16 mouse cellular contexts compared by ENCODE assay signal in the genomic region with DNA sequence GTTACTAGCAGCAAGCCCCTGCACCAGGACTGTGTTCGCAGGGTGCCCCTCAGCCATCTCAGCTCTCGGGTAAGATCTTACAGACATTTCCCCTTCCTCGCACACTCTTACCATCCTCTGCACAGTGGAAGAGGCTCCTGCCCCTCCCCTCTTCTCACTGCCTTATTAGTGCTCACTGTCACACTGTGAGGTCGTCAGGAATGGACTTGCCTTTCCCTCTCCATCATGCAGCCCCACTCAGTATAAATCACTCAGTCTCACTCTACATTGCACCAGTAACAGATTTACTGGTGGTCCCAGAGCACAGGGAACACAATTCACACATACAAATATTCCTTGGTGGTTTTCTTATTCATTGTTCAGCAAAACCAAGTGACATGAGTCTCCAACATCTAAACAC.
"Had no signal": no experiment of that assay in that cellular context is flagged by ENCODE, and none has a peak within 500 bp of the region (broad histone marks: within the 10 kb centered on the region; RNA-seq: fewer than 3 reads in every experiment).

No protein-coding gene starts in this region.

- H3K9me3 ChIP-seq: neural tube, embryonic 13.5 days had no signal

- H3K36me3 ChIP-seq: neural tube, embryonic 13.5 days had no signal

- H3K4me3 ChIP-seq: left cerebral cortex, adult 2 months; myocyte; neural tube, embryonic 13.5 days had no signal

- H3K27ac ChIP-seq: liver, embryonic 14.5 days; macrophage; neural tube, embryonic 13.5 days had no signal

- H3K4me2 ChIP-seq: lung, embryonic 14.5 days; neural tube, embryonic 13.5 days had no signal

- H3K9ac ChIP-seq: liver, embryonic 14.5 days; liver, postnatal 0 days; lung, embryonic 14.5 days; neural tube, embryonic 13.5 days had no signal

- H3K27me3 ChIP-seq: neural tube, embryonic 13.5 days had no signal

- DNase-seq: kidney, adult 18-20 months; kidney, adult 9 months; kidney, postnatal 14 days; kidney, postnatal 4 days; layer of hippocampus, postnatal 36 days; liver, postnatal 0 days; lung, embryonic 14.5 days; thymus, postnatal 25 days had no signal

- ATAC-seq: inflammation-experienced regulatory T-cells, adult 6 months; intestine, embryonic 16.5 days; liver, postnatal 0 days; lung, postnatal 0 days had no signal
